Mouse (Mus musculus) left cerebral cortex, postnatal 25 days (tissue): ENCODE data around the gene Gcn1l1. TPM values are rescaled to one million over a fixed set of nuclear protein-coding genes. Genes with fewer than 3 reads are reported as not detected.
A peak's percentile ranks its signal among the peaks of the same experiment; 100 is the strongest.

Experiments used
- DNase-seq, 2 experiments: peaks; one replicate each; pipeline ENCODE4 v3.0.0; 2022; ENCODE audit warnings: low spot score in 2 of 2, mixed read lengths in 1 of 2
- intact Hi-C: fragments of 180-260 bp; cut with DNase I; formaldehyde crosslinking; loops from one replicate; pipeline ENCODE4 v1.15.1; 2025
- total RNA-seq, 2 experiments: library from RNA; stranded (reverse); gene quantifications; 2 replicates each; pipeline ENCODE4 v1.2.3; 2021

Gene Gcn1l1
- total RNA-seq, 2 experiments from 2014 or later = 61.4 to 75.7 TPM

DNA sequence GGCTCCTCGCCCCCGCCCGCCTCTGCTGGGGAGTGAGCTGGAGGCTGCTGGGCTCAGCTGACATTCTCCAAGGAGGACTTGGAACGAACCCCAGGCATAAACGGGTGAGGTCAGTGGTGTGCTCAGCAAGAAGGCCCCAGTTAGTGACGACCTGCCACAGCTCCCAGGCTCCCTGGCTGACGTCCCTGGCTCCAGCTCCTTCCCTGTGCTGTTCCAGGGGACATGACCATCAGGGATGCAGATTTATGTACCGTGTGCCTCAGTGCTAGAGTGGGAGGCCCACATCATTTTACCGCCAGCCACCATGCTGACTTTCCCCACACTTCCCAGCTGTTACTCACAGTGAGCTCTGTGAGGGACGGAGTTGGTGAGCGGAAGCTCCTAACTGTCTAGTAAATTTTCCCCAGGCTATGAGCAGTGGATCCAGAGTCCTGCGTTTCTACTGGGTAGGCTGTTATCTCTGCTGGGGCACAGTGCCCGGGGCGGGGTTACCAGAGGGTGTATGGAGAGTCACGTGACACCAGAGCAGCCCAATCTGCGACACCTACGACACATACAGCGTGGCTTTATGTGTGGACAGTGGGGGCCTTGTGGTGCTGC lies 33.3 kb upstream of the Gcn1l1 start:
- DNase-seq = peak in 1 of 2 experiments; percentile 83
- intact Hi-C loops = no loop called here

DNA sequence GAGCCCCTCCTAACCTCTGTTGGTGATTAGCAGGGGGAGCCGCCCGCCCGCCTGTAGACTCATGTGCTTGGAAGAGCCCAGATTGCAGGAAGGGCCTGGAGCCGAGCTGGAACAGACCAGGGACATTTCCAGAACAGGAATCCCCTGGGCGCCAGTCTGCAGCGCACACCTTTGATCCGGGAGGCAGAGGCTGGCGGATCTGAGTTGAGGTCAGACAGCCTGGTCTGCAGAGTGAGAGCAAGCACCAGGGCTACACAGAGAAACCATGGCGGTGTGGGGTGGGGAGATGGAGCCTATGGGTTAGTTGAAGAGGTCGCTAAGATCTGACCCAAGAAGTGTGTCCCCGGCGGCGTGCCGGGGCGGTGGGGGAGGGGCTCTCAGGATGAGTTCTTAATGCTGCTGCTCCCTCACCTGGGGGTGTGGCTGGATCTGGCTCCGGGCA lies 30.7 kb upstream of the Gcn1l1 start:
- no peak for DNase-seq
- intact Hi-C loops = no loop called here

DNA sequence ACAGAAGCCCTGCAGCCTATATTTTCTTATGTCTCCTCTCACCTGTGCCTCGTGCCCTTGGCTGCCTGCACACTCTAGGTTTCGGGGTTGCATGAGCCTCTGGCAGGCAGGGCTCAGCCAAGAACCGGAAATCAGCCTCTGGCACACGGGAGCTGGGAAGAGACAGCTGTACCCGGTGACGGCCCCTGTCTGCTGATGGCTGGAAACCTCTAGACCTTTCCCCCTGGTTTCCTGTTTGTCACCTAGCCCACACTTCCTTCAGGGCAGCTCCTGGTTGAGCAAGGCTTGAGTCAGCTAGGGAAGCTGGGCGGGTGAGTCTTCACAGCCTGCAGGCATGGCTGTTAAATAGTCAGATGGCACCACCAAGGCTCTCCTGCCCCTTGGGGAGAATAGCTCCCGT lies 30.2 kb upstream of the Gcn1l1 start:
- DNase-seq = no peak
- intact Hi-C loops = no loop called here

GRCm38 (mm10) chr5:115535635-115536034 lies 29.4 kb upstream of the Gcn1l1 start:
- DNase-seq = no peak
- intact Hi-C loops = no loop called here

DNA sequence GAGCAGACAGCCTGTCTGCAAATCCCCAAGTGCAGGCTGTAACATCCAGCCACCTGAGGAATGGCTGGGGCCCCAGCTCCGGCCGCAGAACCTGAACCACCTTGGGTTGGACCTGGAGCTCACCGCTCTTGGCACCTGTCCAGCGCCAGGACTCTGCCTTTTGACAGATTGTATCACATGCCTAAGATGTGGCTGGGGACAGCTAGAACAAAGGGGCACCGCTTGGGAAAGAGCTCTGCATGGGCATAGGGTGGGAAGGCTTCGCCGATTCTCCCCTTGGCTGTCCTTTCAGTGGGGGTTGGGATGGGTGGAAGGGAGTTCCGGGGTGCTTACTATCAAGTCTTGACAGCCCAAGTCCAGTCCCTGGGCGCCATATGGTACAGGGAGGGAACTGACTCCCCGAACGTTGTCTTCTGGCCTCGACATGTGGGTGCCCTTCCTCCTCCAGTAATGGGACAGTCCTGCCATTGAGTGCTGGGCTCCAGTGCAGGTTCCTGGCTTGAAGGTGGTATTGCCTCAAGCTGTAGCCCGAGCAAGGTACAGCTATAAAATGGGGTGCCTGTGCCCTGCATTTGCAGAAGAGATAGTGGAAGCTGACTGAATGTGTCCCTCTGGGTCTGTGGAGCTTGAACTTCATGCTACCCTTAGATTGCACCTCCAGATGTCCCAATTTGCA lies 26.9 kb upstream of the Gcn1l1 start:
- DNase-seq = no peak
- intact Hi-C loops = loop anchor here (1.0 kb wide), 1 partner anchor 32 kb away; the partner anchor contains the start of gene Pxn

GRCm38 (mm10) chr5:115538693-115539043 lies 26.4 kb upstream of the Gcn1l1 start:
- intact Hi-C loops = loop anchor here (1.0 kb wide), 1 partner anchor 32 kb away; the partner anchor contains the start of gene Pxn
- peak; percentile 90 to 93 for DNase-seq

DNA sequence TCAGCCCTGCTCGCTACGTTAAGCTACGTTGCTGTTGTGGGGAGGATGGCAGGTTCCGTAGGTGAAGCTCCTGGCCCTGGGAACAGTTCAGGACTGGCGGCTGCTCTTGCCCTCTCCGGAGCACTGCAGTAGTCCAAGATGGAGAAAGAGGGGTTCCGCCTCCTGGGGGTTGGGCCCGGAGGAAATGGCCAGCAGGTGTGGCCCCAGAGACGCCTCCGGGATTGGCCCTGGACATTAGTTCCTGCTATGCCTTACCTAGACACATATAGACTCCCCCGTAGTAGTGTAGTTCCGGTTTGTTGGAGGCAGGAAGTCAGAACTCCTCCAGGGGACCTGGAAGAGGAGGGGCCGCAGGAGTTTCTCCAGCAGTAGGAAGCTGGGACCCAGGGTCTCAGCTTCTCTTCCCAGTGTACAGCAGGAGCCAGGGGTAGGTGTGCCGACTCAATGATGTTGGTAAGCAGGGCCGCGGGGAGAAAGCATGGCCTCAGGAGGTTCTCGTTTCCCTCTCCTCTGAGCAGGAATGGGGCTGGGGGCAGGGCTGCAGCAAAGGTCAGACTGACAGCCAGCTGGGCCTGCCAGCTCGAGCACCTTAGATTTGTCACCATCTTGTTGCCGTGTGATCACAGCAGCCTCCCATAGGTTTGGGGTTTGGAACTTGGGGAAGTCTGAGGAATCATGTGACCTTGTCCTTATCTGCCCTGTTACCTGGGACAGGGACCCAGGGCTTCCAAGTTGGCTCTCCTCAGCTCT lies 22.2 kb upstream of the Gcn1l1 start:
- DNase-seq = no peak

DNA sequence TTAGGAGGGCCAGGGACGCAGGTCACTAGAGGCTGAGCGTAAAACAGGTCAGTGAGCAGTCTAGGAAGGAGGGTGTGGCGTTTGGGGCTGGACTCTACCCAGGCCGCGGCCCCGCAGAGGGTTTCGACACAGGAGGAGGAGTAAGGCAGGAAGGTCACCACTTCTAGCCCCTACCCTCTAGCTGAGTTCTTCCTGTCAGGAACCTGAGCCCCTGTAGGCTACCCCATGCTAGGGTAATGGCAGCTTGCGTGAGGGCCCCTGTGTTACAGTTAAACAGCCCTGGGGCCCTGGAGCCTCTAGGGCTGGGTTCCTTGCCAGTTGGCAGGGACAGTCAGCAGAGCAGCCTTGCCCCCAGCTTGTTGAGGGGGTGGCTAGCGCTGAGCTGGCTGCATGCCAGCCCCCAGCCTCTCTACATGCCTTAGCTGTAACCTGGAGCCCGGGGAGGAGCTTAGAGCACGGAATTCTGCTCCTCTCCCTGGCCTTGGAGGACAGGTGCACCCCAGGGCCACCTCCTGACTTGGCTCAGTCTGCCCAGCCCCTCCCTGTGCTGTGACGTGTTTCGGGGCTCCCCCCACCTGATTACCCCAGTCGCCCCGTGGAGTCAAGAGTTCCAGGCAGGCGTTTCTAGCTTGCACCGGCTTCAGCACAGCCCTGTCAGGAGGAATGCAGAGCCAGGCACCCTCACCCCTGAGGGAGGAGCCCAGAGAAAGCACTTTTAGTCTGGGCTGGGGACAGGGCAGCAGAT lies 21.4 kb upstream of the Gcn1l1 start:
- intact Hi-C loops = no loop called here
- peak; percentile 38 to 71 for DNase-seq

More for the DNA sequence above, 22.2 kb upstream of the Gcn1l1 start:
- intact Hi-C loops = no loop called here

- intact Hi-C loops = no loop called here
- DNase-seq = no peak
Measured at GRCm38 (mm10) chr5:115544655-115545185, 20.3 kb upstream of the Gcn1l1 start.

DNA sequence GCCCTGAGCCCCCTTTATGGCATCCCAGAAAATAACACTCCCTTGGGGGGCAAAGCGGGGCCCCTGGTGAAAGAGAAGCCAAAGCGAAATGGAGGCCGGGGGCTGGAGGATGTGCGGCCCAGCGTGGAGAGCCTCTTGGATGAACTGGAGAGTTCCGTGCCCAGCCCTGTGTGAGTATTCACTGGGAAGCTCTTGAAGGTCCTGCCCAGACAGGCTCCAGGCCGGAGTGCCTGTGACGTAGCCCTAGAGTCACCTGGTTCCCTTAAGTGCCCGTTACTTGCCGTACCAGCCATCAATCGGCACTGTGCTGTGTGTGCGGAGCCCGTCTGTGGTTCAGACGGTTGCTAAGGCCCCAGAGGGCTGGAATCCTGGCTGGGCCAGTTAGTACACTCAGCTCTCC lies 19.4 kb upstream of the Gcn1l1 start:
- DNase-seq = no peak
- intact Hi-C loops = no loop called here

GRCm38 (mm10) chr5:115546536-115546935 lies 18.5 kb upstream of the Gcn1l1 start:
- intact Hi-C loops = no loop called here
- DNase-seq = no peak

DNA sequence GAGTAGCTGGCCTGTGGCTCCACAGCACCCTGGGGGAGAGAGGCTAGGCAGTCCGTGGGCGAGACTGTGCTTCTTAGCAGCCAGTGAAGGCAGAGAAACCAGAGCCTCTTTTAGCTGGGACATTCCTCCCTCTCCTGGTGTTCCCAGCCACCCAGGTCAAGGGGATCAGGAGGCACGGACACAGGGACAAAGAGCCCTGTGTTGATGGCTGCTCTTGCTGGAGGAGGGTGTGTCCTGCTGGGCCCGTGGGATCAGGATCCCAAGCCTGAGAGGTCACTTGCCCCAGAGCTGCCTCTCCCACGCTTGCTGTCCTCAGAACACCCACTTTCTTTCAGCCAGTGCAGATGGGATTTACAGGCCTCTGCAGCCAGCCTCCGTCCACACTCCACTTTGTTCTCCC lies 18.0 kb upstream of the Gcn1l1 start:
- DNase-seq = no peak
- intact Hi-C loops = no loop called here

DNA sequence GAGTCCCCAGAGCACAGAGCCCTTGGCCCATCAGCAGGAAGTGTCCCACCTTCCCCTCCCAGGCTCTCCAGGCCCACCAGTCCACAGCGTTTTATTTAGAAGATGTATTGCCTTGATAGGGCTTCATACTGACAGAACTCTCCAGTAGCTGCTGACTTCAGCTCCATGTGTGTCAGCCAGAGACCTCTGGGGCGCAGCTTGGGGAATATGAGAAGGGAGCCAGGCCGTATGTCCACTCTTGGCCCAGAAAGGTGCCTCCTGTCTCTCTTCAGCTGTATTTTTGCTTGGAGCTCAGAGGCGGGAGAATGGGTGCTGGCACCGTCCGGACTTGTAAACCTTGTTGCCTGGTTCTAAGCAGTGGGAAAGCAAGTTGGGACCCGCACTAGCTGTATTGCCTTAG lies 17.6 kb upstream of the Gcn1l1 start:
- DNase-seq = no peak
- intact Hi-C loops = no loop called here

- DNase-seq = no peak
- intact Hi-C loops = no loop called here
Measured at GRCm38 (mm10) chr5:115548501-115549285, 16.4 kb upstream of the Gcn1l1 start.

- no peak for DNase-seq
- intact Hi-C loops = no loop called here
Measured at GRCm38 (mm10) chr5:115550482-115551005, 14.5 kb upstream of the Gcn1l1 start.

DNA sequence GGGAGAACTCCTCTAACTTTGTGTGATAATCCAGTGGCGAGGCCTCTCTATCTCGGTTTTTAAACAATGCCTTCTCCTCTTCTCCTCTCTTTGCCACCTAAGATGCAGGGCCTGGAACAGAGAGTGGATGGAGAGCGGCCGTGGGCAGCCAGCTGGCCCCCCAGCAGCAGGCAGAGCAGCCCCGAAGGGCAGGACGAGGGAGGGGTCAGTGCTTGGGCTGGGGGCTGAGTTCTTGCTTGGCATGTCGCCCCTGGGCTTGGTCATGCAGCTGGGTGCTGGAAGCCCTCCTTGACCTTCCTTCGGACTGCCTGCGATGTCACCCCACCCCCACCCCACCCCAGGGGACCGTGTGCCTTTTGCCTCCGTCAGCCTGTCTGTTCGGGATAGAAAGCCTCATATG lies 13.7 kb upstream of the Gcn1l1 start:
- intact Hi-C loops = no loop called here
- DNase-seq = no peak

- DNase-seq = no peak
- intact Hi-C loops = no loop called here
Measured at GRCm38 (mm10) chr5:115551799-115552198, 13.3 kb upstream of the Gcn1l1 start.

- no peak for DNase-seq
- intact Hi-C loops = no loop called here
Measured at GRCm38 (mm10) chr5:115553801-115554420, 11.1 kb upstream of the Gcn1l1 start.
